Mouse (Mus musculus): ENCODE results near the gene Cant1.

Gene Cant1

DNA sequence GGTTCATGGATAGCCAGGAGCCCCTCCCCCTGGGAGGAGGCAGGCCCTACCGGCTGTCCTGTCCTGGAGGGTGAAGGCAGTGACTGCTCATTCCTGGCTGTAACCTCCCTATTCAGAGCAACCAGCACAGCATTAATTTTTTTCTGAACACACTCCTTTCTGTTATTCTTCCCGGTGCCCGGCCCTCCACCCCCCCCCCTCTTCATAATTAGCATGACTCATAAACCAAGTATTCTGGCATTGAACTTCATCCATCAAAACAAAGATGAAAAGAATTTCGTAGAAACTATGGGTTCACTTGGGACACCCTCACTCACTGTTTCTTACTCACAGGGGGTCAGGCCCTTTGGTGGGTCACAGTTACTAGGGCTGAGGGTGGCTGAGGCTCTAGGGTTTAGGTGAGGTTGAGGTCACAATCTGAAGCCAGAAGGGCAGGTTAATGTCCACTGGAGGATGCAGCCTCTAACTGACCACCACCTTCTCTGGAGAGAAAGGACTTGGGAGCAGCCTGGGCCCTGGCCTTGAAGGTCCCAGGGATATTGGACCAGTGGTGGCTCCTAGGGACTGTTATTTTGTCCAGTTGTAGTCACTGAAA, 11.5 kb upstream of the Cant1 start:
- no peak for DNase-seq

DNA sequence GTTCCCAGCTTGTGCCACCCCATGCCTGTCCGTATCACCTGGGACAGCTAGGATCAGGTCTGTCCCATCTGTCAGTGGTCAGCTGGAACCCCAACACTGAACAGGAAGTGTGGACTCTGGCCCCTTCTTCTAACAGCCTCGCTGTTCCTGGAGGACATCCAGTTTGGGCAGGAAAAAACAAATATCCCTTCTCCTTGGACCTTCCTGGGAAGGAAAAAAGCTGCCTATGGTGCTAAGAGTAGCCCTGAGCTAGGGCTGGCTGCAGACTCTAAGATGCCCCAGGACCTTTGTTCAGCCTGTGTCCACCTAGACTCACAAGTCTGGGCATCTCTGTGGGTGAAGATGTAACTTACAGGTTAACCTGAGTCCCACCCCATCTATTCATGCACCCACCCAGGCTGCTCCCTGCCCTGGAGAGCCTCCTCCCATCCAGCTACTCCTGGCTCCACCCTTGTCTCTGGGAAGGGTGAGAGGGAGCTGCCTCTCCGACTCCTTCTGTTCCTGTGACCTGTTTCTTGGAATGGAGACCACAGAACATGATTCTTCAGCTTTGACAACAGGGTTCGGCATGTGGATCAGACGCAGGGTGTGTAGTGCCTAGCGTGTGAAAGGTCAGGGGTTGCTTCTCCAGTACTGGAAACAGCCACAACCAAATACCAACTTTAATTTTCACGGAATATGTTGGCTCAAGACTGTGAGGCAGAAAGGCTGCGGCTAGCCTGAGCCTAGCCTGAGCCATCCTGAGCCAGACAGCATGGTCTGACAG, 10.2 kb upstream of the Cant1 start:
- DNase-seq: no peak

DNA sequence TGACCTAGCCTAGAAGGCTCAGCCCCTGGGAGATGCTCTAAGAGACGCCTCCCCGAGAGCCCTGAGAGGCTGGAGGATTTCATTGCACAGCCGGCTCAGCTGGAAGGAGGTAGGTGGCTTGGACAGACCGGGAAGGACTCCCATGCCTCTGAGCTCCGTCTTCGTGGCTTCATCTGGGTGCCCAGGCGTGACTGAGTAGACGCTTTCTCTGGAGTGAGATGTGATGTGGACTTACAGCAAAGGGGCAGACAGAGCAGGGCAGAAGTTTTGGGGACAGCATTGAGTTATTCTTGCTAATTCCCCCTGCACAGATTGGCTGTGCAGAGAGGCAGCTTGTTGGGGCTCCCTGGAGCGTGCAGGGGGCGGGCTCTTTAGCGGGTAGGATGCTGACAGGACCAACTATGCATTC, 9.6 kb upstream of the Cant1 start:
- DNase-seq: no peak

DNA sequence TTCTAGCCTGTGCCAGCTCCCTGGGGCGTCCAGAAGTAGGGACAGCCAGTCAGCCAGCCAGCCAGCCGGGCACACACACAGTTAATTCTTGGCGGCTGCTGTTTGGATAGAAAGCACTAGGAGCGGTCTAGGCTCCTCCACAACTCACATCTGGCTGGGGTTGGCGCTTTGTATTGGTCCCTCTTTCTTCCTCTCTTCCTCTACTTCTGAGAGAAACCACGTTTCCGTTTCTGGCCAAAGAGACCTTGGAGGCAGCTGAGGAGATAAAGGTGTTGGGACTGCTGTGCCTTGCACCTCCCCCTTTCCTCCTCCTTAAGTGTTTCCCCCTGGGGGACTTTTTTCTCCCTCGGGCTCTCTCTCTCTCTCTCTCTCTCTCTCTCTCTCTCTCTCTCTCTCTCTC, 9.1 kb upstream of the Cant1 start, which contains the start of gene C1qtnf1:
TSS of gene C1qtnf1 (plus strand) at position 218 of the 400 bp plus-strand sequence.
- DNase-seq: no peak

DNA sequence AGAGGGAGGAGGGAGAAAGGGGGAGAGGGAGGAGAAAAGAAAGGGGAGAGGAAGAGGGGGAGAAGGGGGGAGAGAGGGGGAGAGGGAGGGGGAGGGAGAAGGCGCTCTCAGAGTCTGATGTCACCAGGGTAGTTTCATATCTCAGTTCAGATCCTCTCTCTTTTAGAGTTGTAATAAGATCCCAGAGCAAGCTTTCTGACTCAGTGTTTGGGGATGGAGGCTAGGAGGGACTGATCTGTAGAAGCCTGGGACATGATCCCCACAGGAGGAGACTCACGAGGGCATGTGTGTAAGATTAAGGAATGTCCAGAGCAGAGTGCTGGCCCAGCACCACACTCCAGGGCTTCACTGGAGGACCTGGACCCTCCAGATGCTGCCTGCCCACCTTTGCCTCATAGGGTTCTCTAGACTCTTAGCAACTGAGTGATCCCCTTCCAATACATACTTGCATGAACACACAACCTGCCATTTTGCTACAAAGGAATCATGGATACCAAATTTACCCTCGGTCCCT, 8.4 kb upstream of the Cant1 start:
- DNase-seq: no peak

DNA sequence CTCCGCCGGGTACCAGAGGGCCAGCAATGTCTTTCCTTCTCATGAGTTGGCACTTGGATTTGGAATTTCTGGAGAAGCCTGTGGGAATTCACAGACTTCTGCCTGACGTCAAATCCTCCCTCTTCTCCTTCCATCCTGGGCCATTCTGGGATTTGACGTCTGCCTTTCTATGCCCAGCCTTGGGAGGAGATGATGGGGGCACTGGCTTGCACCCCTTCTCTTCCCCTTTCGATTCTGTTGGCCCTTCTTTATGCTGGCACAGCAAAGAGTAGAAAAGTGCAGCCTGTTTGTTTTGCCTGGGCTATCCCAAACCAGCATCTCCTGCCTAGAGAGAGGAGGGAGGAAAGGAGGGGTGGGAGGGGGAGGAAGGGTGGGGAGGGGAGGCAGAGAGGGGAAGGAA, 7.9 kb upstream of the Cant1 start:
- DNase-seq: no peak

DNA sequence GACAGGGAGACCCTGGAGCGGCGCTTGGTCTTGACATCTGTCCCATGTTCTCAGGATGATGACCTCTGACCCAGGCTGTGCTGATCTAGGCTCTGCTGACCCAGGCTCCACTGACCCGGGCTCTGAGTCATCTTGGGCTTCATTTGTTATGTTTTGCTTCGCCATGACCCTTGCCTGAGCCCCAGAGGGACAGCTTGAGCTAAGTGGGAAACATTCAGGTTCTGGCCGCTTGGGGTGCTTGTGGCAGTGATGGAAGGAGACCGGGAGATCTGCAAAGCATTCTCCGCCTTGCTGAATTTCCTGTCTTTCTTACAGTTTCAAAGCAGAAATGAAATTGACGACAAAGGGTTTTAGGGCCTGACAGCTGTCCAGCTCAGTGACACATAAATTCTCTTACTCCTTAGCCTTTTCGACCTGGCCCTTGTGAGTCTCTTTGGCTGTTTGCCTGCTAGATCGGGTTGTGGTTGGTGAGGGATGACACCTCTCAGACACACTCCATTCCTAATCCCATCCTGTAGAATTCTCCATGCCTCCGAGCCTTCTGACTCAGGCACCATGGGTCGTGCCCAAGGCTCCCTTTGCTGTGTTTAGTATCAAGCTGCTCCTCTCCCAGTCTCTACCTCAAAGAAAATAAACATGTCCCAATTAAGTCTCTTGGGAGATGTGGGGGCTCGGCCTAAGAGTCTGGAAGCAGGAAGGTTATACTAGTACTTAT, 5.9 kb upstream of the Cant1 start:
- no peak for DNase-seq

DNA sequence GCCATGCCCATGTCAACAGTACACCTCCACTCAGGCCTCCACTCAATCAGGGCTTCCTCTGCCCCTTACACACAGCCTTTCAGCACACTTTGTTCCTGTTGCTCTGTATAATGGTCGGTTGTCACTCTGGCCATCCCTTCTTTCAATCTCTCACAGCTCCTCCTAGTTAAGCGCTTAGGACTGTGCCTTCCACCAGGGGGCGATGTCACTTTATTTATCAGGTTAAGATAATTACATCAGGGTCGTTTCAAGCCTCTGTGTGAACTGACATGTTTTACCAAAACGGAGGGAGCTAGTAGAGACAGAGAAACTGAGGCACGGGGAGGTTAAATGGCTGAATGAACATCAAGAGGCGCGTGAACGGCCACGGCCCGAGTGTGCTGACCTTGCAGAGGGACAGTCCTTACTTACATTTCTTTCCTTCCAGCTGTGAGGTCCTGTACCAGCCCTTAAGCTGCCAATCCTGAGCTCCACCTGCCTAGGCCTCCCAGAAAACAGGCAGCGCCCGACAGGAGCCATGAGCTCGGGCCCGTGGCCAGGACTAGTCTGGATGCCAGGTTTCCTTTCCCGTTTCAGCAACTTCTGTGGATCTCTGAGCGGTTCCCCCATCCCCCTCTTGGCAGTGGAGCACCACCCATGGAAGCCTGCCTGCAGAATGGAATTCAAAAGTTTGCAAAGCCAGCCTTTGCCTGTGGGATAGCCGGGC, 4.5 kb upstream of the Cant1 start:
- peak; percentile 89 to 93 for DNase-seq

DNA sequence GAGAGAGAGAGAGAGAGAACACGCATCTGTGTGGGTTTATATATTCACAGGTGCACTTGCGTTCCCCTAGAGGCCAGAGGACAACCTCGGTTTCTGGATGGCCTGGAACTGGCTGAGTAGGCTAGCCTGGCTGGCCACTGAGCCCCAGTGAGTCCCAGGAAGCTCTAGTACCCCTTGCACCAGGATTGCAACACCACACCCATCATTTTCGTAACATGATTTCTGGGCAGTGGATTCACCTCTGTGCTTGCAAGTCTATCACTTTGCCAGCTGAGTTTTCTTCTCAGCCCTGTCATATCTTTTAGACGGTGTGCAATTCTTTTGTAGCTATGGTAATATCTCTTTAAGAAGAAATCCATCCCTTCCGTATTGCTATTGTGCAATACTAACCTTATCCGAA, 1.4 kb upstream of the Cant1 start:
- no peak for DNase-seq

DNA sequence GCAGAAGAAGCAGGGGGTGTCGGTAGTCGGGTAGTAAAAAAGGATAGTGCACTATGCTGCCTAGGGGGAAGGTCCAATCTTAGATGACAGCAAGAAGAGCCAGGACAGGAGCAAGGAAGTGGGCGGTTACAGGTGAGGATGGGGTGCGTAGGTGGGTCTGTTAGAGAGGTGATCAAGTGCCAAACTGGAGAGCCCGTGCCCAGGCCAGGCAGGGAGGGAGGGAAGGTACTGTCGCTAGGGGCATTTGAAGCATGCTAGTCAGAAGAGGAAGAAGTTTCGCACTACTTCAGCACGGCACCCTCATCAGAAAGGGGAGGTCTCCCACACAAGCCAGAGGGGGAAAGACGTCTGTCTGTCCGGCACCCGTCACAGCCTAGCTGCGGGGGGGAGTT, 448 bp downstream of the Cant1 start:
- no peak for DNase-seq

DNA sequence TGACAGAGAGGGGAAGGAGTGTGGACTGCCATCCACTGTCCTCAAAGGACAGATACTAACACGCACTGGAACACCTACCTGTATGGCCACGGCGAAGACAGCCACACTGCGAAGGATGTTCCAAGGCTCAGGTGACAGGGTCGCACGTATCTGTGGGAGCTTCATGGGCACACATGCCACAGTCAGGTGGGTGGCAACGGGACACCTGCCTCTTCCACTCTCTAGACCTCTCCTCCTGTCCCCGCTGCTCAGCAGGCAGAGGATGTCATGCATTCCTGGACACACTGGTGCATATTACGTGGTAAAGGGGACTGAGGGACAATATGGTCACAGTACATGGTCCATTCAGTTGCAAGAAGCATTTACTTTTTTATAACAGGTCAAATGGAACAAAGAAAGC, 1.4 kb downstream of the Cant1 start:
- no peak for DNase-seq

DNA sequence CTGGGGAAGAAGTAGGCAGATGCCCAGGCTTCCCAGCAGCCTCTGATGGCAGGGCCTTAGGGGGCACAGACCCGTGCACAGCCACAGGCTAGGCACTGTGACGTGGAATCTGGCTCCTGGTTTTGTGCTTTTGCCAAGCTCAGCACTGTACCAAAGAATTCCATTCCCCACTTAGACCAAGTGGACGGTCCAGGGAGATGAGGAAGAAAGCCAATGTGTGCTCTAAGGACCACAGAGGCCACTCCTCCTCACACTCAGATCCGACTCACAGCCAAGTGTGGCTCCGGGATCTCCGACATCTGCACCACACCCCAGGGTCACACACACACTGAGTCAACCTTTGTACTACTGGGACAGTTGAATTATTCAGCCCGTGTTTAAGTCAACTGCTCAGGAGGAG, 2.8 kb downstream of the Cant1 start:
- DNase-seq: peak; percentile 45 to 64

DNA sequence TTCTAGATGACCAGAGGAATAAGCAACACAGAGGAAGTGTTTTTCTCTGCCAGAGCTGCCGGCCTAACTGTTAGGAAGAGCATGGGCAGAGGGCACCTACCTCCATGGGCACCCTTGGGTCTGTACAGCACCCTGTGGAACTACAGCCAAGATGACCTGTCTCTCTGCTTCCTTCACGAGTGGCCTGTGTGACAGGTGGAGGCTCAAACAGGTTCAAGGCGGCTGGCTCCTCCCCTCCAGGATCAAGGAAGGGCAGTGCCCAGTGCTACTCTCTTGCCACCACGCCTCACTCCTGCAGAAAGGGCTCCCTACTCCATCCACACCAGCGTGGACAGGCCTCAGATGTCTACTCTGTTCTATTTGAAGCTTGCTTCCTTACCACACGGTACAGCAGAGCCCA, 3.3 kb downstream of the Cant1 start:
- DNase-seq: no peak

DNA sequence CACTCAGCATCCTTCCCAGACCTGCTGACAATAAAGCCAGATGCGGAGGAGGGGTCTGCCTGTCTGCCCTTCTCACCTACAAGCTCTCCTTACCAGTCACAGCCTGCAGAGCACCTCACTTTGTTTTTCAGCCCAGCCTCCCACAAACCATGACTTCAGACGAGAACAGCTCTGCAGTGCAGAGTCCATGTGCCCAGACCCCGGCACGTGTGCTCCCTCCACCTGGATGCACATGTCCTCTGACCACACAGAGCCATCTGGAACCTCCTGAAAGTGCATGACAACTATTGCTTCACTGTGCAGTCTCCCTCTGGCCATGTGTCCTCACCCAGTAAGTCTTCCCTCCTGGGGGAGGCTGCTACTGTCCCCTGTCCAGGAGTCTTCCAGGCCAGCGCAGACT, 4.6 kb downstream of the Cant1 start:
- no peak for DNase-seq

DNA sequence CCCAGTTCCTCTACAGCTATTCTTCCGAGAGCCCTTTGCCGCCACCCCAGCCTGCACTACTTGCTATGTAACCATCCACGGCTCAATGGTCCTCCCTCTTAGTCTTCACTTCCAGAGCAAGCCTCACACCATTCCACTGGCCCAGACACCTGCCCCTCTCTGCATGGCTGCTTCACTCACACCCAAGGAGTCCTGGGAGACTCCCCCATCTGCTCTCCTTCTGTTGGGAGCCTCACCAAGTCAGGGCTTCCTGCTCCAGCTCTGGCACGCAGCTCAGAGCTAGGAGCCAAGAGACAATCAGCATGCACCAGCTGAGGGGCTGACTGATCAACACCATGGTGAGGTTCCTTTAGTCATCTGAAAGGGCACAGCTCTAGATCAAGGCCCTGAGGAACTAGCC, 5.8 kb downstream of the Cant1 start:
- peak; percentile 63 to 67 for DNase-seq

DNA sequence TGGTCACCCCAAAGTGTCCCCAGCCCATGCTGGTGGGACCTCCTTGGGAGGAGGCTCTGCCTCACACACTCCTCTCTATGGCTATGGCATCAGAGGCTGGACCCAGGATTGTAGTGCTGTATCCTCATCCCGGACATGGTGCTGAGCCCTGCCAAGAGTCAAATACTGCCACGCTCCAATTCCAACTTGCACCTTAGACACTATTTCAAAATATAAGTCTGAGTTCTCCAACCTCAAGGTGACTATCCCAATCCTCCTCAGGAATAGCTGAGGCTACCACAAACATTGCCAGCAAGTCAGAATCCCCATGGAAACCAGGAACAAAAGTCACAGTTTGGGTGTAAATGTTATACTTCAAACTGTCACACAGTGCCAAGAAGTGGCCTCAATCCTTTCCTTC, 6.3 kb downstream of the Cant1 start:
- no peak for DNase-seq

DNA sequence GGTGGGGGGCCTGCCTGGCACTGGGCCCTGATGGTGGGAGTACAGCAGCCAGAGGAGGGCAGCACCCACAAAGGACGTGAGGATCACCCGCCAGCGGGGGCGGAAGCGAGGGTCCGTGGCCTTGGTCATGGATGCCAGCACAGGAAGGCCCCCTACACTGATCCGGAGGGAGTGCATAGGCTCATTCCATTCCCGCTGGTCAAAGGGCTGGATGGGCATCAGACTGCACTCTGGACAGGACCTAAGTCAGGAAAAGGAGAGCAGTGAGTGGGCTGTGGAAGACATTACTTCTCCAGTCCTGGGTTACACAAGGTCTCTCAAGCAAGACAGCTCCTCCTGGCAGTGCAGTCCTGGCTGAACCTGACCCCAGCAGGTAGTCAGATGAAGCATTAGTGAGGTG, 7.6 kb downstream of the Cant1 start:
- no peak for DNase-seq

DNA sequence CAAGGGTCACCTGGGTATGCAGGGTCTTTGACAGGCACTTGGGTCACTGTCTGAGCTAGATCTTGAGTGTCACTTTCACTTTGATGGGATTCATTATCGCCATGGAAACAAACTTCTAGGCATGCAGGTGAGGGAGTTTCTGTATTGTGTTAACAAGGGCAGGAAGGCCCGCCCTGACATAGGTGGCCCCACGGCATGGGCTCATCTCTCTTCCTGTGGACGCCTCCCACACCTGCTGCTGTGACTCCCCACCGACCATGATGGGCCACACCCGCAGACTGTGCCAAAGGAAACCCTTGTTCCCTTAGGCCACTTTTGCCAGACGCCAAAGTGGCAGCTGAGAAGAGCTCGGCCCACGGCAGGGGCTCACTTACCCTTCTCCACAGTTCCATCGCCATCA, 8.4 kb downstream of the Cant1 start:
- DNase-seq: no peak

DNA sequence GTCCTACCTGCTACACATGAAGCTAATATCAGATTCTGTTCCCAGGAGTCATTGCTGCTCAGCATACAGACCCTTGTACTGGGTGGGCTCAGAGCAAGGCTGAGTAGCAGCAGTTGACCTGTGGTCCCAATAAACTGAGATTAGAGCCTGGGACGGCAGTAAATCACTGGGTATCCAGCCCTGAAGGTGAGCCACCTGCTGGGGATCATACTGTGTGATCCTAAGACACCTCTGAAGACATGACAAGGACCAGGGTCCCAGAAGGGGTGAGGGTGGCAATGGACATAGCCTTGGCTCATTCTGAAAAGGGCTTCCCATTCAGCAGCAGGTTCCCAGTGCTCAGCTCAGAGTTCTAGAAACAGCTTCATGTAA, 8.8 kb downstream of the Cant1 start:
- DNase-seq: no peak

DNA sequence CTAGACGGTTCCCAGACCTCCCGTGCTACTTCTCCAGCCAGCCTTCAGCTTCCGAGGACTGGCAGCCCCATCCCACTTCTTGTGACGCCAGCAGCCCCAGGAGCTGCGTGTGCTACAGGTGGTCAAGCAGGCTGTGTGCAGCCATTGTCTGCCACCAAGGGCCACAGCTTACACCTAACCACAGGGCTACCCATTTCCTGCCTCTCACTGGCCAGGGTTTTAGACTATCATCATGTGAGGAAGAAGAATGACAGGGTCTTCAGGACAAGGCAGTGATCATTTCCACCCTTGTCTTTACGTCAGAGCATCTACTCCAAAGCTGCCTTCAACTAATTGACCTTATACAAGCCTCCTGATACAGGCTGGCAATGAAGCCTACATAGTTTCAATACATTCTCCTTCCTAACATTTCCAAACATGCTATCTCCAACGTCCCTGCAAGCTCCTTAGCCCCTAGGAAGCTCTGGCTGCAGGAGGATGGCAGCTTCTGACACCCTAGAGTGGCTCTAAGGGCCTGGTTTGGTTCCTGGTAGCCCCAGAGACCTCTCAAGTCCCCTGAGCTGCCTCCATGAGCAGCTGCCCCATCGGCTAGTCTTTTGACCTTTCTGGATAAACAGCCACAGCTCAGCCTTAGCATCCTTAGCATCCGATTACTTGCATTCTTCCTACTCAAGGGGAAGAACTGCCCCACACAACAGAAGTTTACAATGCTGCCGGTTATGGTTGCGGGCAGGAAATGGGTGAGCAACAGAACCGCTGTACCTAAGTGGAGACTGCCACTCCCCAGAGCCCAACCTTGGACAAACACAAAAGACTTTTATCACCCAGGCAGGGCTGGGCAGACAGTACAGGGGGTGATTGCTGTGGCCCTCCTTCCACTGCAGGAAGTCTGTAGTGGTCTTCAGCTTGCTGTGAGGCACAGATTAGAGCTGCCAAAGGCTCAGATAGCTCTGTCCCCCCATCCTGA, 9.5 kb downstream of the Cant1 start:
- DNase-seq: no peak

DNA sequence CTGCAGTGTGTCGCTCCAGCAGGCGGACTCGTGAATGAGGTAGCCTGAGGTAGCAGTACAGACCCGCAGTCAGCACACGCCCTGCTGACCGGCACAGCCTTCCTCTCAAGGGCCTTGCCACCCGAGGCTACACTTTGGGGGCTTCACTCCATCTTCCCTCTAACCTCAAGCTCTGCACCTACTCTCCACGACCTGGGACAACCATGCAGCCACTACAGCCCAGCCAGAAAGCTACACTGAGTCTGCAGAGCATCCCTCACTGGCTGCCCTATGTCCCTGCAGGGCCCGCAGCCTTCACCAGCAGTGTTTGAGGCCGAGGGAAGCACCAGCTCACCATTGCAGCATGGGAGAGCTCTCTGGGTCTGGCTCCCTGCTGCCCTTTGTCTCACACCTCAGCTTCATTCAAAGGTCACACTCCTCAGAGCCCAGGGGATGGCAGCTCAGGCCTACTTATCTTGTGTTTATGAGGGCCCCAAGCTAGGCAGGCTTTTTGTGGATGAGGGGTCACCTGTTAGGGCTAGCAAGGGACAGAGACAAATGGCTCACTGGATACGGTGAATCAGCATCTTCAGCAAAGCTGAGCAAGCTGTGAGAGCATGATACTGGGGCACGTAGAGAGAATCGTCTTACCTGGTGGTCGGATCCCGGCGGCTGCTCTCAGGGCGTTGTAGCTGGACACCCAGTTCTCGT, 10.7 kb downstream of the Cant1 start:
- DNase-seq: no peak
